Mouse (Mus musculus) retina, postnatal 7 days (tissue): ENCODE data around the gene Pecam1.
"Not testable (repeated sequence)": the region's sequence is repeated elsewhere in the genome, so short reads cannot be mapped to it uniquely, and the experiment has no call there.

Experiments
- DNase-seq: peaks from one replicate; pipeline ENCODE4 v3.0.0-alpha.2; 2012; ENCODE audit warnings: low read depth, low spot score

Pecam1 gene

GRCm38 (mm10) chr11:106750121-106750751 is at the start of gene Pecam1:
Pecam1 (minus strand) TSS chr11:106750628.
- DNase-seq = no peak

DNA sequence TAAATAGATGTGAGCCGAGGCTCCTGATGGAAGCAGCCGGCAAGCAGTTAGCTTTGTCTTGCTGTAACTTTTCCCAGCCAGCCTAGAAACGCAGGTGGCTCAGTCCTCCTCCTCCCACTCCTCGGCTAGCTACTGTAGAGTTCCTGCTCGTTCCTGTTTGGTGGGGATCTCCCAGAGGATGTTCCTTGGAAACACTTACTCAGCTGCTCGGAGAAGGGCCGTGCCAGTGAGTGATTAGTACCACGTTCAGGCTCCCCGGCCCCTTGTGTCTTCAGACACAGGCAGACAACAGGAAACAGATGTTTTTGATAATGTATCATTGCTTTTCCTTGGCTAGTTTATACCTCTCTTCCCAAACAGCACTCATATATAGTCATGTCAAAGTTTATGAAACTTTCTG is 45.3 kb upstream of the Pecam1 start:
- no peak for DNase-seq

DNA sequence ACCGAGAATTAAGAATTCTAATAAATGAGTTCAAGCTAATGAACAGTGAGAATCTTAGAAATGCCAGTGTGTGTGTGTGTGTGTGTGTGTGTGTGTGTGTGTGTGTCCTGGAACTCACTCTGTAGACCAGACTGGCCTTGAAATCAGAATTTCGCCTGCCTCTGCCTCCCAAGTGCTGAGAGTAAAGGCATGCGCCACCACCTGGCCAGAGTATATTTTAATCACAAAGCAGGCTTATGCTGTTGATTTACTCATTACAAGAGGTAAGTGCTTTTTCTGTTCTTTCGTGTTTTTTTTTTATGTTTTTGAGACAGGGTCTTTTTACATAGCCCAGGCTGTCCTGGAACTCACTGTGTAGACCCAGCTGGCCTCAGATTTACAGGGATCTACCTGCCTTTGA is 43.4 kb upstream of the Pecam1 start:
- no peak for DNase-seq

- no peak for DNase-seq
Observed at GRCm38 (mm10) chr11:106789649-106790048, 39.2 kb upstream of the Pecam1 start.

DNA sequence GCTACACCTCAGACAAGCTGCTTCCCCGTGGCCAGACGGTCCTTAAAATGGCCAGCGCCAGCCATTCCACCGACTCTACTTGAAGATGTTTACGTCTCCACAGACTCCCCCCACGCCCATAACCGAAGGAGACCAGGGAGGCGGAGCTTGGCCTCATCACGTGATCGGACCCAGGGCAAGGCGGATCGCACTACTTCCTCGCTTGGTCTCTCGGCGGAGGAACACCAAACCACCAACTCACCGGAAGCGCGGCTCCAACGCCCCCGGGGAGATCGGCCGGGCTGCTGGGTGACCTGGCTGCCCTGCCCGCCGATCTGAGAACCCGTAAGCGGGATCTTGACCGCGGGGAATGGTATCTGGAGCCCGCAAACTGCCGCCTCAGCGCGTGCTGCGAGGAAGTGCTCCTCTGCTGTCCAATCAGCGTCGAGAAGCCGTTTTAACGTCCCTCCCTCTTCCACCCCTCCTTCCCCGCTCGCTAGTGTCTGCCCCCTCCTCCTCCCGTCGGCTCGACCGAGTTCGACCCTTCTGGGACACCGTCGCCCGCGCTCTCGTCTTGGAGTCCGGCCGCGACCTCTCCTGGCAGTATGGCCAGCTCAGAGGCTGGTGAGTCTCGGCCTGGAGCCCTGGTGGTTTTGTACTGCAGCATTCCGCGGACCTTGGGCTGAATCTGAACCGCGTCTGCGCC is 38.5 kb upstream of the Pecam1 start, which contains the start of the genes Ddx5 and Cep95:
Gene Ddx5 (minus strand): TSS at position 411 of the 685 bp plus-strand sequence.
Gene Cep95 (plus strand): TSS at position 478 of the 685 bp plus-strand sequence.
- DNase-seq = peak; percentile 96

GRCm38 (mm10) chr11:106788026-106788774 is 37.8 kb upstream of the Pecam1 start:
- DNase-seq = peak; percentile 97

GRCm38 (mm10) chr11:106787131-106788025 is 37.0 kb upstream of the Pecam1 start:
- peak; percentile 82 for DNase-seq

DNA sequence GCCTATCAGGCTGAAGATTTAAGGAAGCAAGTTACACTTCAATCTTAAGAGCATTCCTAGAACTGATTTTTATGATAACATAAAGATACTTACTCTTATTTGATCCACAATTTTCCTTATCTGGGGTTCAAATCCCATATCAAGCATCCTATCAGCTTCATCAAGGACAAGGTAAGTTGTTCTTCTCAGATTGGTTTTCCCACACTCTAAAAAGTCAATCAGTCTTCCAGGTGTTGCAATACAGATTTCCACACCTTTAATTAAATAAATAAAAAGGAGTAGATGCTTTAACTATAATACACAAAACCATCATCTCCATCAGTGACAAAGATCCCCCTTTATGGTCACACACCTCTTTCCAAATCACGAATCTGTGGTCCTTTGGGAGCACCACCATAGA is 34.6 kb upstream of the Pecam1 start:
- no peak for DNase-seq

- DNase-seq = no peak
Observed at GRCm38 (mm10) chr11:106784476-106784875, 34.0 kb upstream of the Pecam1 start.

GRCm38 (mm10) chr11:106782841-106783764 is 32.7 kb upstream of the Pecam1 start:
- no peak for DNase-seq

DNA sequence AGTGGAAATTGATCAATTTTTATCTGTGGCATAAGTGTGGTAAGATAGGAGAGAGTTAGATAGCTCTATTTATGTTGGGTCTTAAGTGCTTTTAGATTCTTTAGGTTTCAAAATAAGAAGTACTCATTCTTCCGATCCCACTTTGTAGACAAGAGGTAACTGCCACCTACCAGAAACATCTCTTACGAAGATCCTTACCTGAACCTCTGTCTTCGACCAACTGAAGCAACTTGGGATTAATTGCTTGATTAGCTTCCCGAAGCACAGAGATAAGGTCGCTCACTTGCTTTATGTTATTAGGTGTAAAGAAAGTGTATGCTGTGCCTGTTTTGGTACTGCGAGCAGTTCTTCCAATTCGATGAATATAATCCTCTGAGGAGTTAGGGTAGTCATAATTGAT is 31.8 kb upstream of the Pecam1 start:
- not testable (repeated sequence) for DNase-seq

DNA sequence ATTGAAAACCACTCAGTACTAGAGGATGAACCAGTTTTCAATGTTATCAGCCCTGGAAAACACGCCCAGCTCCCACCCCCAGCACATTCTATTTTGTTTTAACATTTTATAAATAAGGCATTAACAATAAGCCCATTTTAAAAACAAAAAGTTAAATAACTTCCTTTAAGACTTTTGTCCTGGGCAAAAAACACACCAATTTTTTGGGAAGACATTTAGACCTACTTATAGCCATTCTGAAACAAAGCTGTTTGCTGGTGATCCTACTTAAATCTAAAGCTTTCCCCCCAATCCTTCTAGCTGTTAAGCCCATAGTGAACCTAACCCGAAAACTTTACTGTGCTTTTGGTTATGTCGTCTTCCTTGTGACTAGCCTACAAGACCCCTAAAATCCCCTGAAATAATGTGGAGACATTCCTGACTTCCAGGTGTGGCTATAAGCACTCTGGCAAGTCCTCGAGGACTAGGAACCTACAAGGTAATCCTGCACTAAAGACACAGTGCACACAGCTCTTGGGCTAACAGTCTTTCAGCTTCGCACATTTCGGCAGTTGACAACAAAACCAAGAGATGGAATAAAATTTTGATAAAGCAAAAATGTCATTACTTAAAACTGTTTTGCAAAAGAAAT is 30.3 kb upstream of the Pecam1 start:
- no peak for DNase-seq

- no peak for DNase-seq
Observed at GRCm38 (mm10) chr11:106780089-106780425, 29.6 kb upstream of the Pecam1 start.

- peak; percentile 81 for DNase-seq
Observed at GRCm38 (mm10) chr11:106779388-106780088, 29.1 kb upstream of the Pecam1 start, which contains the start of gene Polg2. Polg2 (minus strand) TSS chr11:106779537.

- no peak for DNase-seq
Observed at GRCm38 (mm10) chr11:106778589-106779387, 28.4 kb upstream of the Pecam1 start.

GRCm38 (mm10) chr11:106778132-106778531 is 27.7 kb upstream of the Pecam1 start:
- DNase-seq = no peak

DNA sequence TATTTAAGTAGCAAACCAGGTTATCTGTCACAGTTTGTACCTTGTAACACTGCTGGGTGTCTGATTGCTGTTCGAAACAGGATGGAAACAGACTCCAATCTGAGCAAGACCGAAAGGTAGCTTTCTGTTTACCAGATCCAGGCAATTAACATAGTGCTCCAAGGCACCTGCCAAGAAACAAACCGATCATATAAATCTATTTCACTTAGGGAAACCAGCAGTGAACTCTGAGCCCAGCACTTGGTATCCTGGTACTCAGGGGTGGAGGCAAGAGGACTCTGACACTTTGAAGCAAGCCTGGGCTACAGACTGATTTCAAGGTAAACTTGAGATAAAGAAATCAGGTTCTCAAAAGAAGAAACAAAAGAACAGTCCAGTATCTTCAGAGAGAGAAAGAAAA is 27.0 kb upstream of the Pecam1 start:
- DNase-seq = no peak

DNA sequence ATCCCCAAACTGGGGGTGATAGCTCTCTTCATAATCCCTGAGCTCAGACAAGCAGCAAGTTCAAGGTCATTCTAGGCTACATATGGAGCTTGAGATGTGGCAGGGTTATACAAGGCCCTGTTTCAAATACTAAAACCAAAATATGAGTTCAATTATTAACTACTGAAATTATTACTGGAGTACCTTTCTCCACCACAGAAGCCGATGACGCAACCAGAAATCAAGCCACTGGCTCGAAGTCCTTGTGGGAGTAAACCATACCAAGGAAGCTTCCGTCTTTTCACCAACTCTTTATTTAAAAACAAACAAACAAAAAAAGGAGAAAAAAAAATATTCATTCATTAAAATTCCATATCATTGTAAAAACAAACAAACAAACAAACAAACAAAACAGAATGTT is 26.5 kb upstream of the Pecam1 start:
- no peak for DNase-seq
